Mouse (Mus musculus): ENCODE results near the gene Ing5.

- no peak for TF ChIP-seq POLR2A (IDR thresholded peaks at IDR 0.05; ENCODE audit: insufficient read depth, low read depth, low read length)
- no peak for TF ChIP-seq CTCF (IDR thresholded peaks at IDR 0.05; ENCODE audit: insufficient read depth, low read depth, low read length)
Observed at GRCm38 (mm10) chr1:93835876-93836531, 32.2 kb downstream of the Ing5 start.
